Mouse (Mus musculus) lung, postnatal 0 days (tissue): ENCODE measurements around the gene Hoxb6.

ENCODE experiments used
- CTCF ChIP-seq: IDR thresholded peaks from 2 replicates; pipeline ENCODE4 v1.5.1; 2016; ENCODE audit warnings: antibody characterized with exemption, mild to moderate bottlenecking
- EP300 ChIP-seq: IDR thresholded peaks from 2 replicates; pipeline ENCODE4 v1.6.1; 2016; ENCODE audit warnings: antibody characterized with exemption, mild to moderate bottlenecking, control low read depth

DNA sequence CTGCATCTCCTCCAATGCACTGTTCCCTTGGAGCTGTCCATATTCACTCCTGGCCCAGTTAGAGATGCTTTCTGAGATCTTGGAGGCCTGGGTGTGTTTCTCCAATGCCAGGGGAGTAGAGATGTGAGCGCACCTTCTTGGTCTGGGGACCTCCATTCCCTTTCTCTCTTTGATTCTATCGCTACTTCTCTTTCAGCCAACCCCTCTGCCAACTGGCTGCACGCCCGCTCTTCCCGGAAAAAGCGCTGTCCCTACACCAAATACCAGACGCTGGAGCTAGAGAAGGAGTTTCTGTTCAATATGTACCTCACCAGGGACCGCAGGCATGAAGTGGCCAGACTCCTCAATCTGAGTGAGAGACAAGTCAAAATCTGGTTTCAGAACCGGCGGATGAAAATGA is 17.8 kb upstream of the Hoxb6 start:
- TF ChIP-seq CTCF (no peak), EP300 (no peak)
